Mouse (Mus musculus) lung, postnatal 0 days (tissue): ENCODE results near the gene Tspan9. TPM values are rescaled to one million over a fixed set of nuclear protein-coding genes. Genes with fewer than 3 reads are reported as not detected.

Experiments used
- ATAC-seq: fragments of 200-750 bp; cut with Nextera tagmentation; 2 replicates; pipeline ENCODE4 v1.8.0; 2017; ENCODE audit warnings: moderate library complexity
- DNase-seq: peaks from one replicate; pipeline ENCODE4 v3.0.0-alpha.2; 2016; ENCODE audit warnings: low spot score
- H3K27ac ChIP-seq: fragments of 300-500 bp; sonication (generic); 2 replicates; pipeline ENCODE4 v1.5.1; 2014; ENCODE audit warnings: antibody characterized with exemption, mild to moderate bottlenecking, low read length, mixed read lengths
- H3K27me3 ChIP-seq: fragments of 300-500 bp; sonication (generic); replicated peaks from 2 replicates; pipeline ENCODE4 v1.6.1; 2014; ENCODE audit warnings: low read length, mixed read lengths; ENCODE audit not compliant: insufficient read depth
- H3K36me3 ChIP-seq: fragments of 300-500 bp; sonication (generic); 2 replicates; pipeline ENCODE4 v1.6.1; 2014; ENCODE audit warnings: low read length, mixed read lengths; ENCODE audit not compliant: insufficient read depth
- H3K4me1 ChIP-seq: fragments of 300-500 bp; sonication (generic); 2 replicates; pipeline ENCODE4 v1.6.1; 2014; ENCODE audit warnings: antibody characterized with exemption, low read depth, low read length, mixed read lengths; ENCODE audit not compliant: insufficient read depth
- H3K4me2 ChIP-seq: fragments of 300-500 bp; sonication (generic); replicated peaks from 2 replicates; pipeline ENCODE4 v1.6.1; 2014; ENCODE audit warnings: low read depth, mild to moderate bottlenecking, low read length, moderate library complexity, mixed read lengths
- H3K4me3 ChIP-seq: fragments of 300-500 bp; sonication (generic); 2 replicates; pipeline ENCODE4 v1.5.1; 2014; ENCODE audit warnings: low read depth, low read length
- H3K9ac ChIP-seq: fragments of 300-500 bp; sonication (generic); replicated peaks from 2 replicates; pipeline ENCODE4 v1.6.1; 2014; ENCODE audit warnings: low read depth, mild to moderate bottlenecking
- H3K9me3 ChIP-seq: fragments of 300-500 bp; sonication (generic); 2 replicates; pipeline ENCODE4 v1.6.1; 2016; ENCODE audit warnings: low read length, mixed read lengths
- CTCF ChIP-seq: IDR thresholded peaks from 2 replicates; pipeline ENCODE4 v1.5.1; 2016; ENCODE audit warnings: antibody characterized with exemption, mild to moderate bottlenecking
- EP300 ChIP-seq: IDR thresholded peaks from 2 replicates; pipeline ENCODE4 v1.6.1; 2016; ENCODE audit warnings: antibody characterized with exemption, mild to moderate bottlenecking, control low read depth
- WGBS: fragments of 180-500 bp; shearing (Covaris S2); extraction: QIAGEN DNeasy Blood & Tissue Kit; methylation state at CpG from one replicate; pipeline ENCODE4 v1.1.7; 2014; 5-methylcytosine and 5-hydroxymethylcytosine counted together
- polyA plus RNA-seq: library from polyadenylated mRNA; unstranded; fragments of >200 nt; fragmentation: Nextera tagmentation; extraction: Ambion mirVana; gene quantifications from 2 replicates; pipeline ENCODE4 v1.2.1, GENCODE M21; 2015

The Tspan9 gene
- polyA plus RNA-seq, 1 experiment from 2014 or later: 136 TPM

DNA sequence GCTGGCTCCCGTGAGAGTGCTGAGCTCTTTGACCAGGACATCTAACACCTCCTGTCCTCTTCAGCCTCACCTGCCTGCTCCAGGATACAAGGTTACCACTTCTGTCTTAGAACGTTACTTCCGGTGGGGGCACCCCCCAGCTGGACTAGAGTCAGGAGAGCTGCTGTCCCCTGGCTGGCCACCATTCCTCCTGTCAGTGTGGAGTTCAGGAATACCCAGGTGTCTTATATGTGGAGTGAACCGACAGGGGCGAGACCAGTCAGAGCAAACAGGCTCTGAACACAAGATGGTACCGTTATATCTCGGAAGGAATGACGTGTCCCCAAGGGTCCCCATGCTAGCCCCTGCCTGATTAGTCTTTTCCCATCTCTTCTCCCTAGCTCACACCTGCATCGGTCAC is 106.8 kb downstream of the Tspan9 start:
- Histone ChIP-seq H3K27me3 (no peaks in the 10 kb centered on the region), H3K4me3 (no peak overlapping the region), H3K9me3 (no peaks in the 10 kb centered on the region), H3K27ac (no peak overlapping the region), H3K36me3 (no peaks in the 10 kb centered on the region), H3K4me1 (peaks cover 20% of the 10 kb centered on the region; the same call in 1 of the 2 replicates), H3K9ac (no peak overlapping the region), H3K4me2 (no peak overlapping the region)
- DNase-seq (no peak), ATAC-seq (no peak)
- 76% methylated on average over 9 of the region's 9 CpGs for WGBS
- no peak for TF ChIP-seq CTCF
- no peak for TF ChIP-seq EP300

DNA sequence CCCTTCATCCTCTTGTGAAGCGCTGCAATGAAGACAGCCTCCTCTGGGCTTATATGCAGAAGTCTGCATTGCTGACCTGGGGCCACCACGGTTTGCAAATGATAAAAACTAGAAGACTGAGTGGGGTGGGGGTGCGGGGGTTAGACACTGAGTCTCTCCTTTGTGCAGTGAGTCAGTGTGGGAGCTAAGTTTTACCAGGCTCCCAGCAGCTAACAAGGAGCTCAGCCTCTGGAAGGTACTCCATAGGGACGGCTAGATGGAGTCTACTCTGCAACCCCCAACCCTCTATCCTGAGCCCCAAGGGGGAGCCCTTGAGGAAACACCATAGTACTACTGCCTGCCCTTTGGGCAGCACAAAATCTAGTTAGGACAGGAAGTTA is 107.5 kb downstream of the Tspan9 start:
- DNase-seq (peak; percentile 27), ATAC-seq (no peak)
- Histone ChIP-seq H3K27me3 (no peaks in the 10 kb centered on the region), H3K4me2 (peak overlapping the region; percentile 89), H3K4me3 (peak overlapping the region; percentile 40), H3K36me3 (no peaks in the 10 kb centered on the region), H3K27ac (no peak overlapping the region), H3K9me3 (no peaks in the 10 kb centered on the region), H3K9ac (no peak overlapping the region), H3K4me1 (peaks cover 20% of the 10 kb centered on the region; the same call in 1 of the 2 replicates)
- TF ChIP-seq EP300 (no peak), CTCF (peak; percentile 37)
- 14% methylated on average over 4 of the region's 4 CpGs for WGBS

DNA sequence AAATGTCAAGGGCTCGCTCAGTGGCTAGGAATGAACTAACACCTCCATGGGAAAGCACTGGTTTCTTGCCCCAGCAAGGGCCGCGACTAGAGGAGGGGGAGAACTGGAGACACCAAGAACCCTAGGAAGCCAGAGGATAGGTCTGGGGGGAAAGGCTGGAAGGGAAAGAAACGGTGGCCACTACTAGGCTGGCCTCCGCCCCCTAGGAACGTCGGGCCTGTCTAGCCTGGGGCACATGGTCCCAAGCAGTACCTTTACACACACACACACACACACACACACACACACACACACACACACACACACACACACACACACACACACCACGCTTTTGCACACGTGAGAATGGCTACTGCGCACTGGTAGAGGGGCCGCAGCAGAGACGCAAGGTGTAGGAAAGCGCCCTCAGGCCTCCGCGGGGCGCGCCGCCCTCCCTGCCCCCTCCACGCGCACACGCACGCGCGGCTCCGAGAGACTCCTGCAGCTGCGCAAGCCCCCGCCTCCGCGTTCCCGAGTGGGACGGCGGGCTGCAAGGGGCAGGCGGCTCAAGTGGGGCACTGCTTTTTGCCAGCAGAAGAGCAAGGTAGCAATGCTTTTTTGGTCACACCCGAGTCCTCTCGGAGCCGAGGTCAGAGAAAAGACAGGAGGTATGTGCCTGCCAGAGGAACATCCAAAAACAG is 108.0 kb downstream of the Tspan9 start:
- ATAC-seq: peak; percentile 16; the same call in 1 of the 2 replicates
- Histone ChIP-seq H3K4me2 (peak overlapping the region; percentile 89), H3K9me3 (no peaks in the 10 kb centered on the region), H3K27ac (no peak overlapping the region), H3K4me3 (peak overlapping the region; percentile 40), H3K36me3 (no peaks in the 10 kb centered on the region), H3K27me3 (no peaks in the 10 kb centered on the region), H3K9ac (peak overlapping the region; percentile 19; the same call in 1 of the 2 replicates), H3K4me1 (peaks cover 20% of the 10 kb centered on the region; the same call in 1 of the 2 replicates)
- DNase-seq: peak; percentile 23
- WGBS: 5% methylated on average over 28 of the region's 36 CpGs
- TF ChIP-seq CTCF: no peak
- no peak for TF ChIP-seq EP300

DNA sequence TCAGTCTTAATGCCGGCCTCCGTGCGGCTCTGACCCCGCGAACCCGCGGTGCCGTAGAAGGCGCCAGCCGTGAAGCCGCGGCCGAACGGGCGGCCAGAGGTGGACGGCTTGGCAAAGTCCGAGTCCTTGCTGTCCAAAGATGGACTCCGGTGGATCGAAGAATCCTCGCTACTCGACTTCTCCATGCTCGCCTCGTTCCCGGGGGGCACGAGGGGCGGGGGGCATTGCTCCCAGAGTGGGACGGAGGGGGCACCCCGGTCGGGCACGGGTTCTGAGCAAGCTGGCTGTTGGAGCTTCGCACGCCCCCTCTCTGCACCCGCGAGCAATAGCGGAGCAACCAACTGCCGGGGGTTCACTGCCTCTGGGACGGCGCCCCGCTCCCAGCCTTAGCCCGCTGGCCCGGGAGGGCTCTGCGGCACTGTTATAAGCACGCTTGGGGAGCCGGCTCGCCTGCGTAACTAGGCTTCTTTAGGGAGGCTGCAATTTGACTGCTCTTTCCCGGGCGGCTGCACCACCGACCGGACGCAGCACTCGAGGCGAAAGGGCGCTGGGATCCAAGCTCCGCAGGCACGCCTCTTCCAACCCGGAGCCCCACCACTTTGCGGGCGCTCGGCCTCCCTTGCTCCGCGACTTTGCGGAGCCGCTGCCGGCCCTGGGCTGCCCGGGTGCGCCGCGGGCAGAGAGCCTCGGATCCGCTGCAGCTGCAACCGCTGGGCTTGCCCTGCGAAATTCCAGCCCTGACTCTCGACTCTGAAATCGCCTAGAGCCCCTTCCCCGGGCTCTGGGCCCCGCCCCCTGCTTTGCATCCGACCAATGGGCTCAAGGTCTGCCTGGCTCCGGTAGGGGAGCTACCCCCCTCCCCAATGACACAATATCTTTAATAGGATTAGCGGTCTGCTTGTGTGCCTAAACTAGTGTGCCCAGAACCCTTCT is 108.8 kb downstream of the Tspan9 start:
- peaks cover 20% of the 10 kb centered on the region; the same call in 1 of the 2 replicates for H3K4me1 ChIP-seq
- no peaks in the 10 kb centered on the region for H3K36me3 ChIP-seq
- peak; percentile 51 for ATAC-seq
- DNase-seq: peak; percentile 53
- H3K4me3 ChIP-seq: peak overlapping the region; percentile 40
- peak overlapping the region; percentile 19; the same call in 1 of the 2 replicates for H3K9ac ChIP-seq
- WGBS: 7% methylated on average over 79 of the region's 80 CpGs
- H3K9me3 ChIP-seq: no peaks in the 10 kb centered on the region
- no peak overlapping the region for H3K27ac ChIP-seq
- H3K4me2 ChIP-seq: peak overlapping the region; percentile 89
- TF ChIP-seq EP300 (no peak), CTCF (peak; percentile 37)
- H3K27me3 ChIP-seq: no peaks in the 10 kb centered on the region

DNA sequence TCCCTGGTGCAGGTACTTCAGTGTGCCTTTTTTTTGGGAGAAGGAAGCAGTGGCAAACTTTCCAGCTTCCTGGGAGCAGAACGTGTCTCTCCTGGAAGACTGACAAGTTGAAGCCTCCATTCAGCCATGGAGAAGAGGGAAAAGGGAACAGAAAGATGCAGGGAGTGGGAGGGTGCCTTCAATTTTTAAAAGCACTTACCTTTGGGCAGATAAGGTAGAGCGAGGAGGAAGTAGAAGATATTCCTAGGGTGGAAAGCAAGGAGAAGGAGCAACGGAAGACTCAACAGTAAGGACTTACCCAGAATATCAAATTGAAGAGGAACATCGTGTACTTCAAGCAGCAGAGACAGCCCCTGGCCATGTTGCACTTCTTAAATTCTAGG is 109.5 kb downstream of the Tspan9 start:
- Histone ChIP-seq H3K27me3 (no peaks in the 10 kb centered on the region), H3K4me2 (peak overlapping the region; percentile 89; the same call in 1 of the 2 replicates), H3K4me3 (0 out of 2 replicates have a peak overlapping the region, but pooled peaks have one; percentile 40), H3K4me1 (peaks cover 20% of the 10 kb centered on the region; the same call in 1 of the 2 replicates), H3K9ac (no peak overlapping the region), H3K36me3 (no peaks in the 10 kb centered on the region), H3K27ac (no peak overlapping the region), H3K9me3 (no peaks in the 10 kb centered on the region)
- ATAC-seq: no peak
- TF ChIP-seq CTCF (no peak), EP300 (no peak)
- DNase-seq: no peak
- 65% methylated on average over 4 of the region's 4 CpGs for WGBS
